Mouse (Mus musculus) right cerebral cortex, postnatal 14 days (tissue): Measurements from ENCODE around the gene Hist1h4h.
A peak's percentile ranks its signal among the peaks of the same experiment; 100 is the strongest.
"Not testable (repeated sequence)": the region's sequence is repeated elsewhere in the genome, so short reads cannot be mapped to it uniquely, and the experiment has no call there.

Source experiments
- DNase-seq: peaks from one replicate; pipeline ENCODE4 v3.0.0; 2022

The Hist1h4h gene

DNA sequence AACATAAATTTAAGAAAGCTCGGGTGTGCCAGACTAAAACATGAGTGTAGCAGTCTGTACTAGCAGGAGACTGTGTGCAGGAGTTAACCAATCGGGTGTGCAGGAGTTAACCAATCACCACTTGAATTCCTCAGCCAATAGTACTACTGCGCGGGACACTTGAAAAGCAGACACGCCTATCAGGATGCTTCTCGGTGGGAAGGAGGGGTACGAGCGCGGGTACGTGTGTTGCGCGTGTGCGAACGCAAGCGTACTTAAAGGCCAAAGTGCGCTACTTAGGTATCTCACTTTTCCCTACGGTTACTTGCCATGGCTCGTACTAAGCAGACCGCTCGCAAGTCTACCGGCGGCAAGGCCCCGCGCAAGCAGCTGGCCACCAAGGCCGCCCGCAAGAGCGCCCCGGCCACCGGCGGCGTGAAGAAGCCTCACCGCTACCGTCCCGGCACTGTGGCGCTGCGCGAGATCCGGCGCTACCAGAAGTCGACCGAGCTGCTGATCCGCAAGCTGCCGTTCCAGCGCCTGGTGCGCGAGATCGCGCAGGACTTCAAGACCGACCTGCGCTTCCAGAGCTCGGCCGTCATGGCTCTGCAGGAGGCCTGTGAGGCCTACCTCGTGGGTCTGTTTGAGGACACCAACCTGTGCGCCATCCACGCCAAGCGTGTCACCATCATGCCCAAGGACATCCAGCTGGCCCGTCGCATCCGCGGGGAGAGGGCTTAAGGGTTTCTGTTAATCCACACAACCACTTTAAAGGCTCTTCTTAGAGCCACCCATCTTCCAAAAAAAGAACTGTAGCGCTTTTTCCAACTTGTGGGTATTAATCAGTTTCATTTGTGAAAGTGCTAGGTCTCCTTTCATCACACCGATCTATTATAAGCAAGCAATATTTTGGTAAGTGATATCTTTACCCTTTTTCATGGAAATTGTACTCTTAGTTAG lies 4.6 kb downstream of the Hist1h4h start, which contains the start of gene Hist1h3g:
Gene Hist1h3g, plus strand, starts transcription at position 286 of the 939 bp plus-strand sequence.
- peak; percentile 91 for DNase-seq

DNA sequence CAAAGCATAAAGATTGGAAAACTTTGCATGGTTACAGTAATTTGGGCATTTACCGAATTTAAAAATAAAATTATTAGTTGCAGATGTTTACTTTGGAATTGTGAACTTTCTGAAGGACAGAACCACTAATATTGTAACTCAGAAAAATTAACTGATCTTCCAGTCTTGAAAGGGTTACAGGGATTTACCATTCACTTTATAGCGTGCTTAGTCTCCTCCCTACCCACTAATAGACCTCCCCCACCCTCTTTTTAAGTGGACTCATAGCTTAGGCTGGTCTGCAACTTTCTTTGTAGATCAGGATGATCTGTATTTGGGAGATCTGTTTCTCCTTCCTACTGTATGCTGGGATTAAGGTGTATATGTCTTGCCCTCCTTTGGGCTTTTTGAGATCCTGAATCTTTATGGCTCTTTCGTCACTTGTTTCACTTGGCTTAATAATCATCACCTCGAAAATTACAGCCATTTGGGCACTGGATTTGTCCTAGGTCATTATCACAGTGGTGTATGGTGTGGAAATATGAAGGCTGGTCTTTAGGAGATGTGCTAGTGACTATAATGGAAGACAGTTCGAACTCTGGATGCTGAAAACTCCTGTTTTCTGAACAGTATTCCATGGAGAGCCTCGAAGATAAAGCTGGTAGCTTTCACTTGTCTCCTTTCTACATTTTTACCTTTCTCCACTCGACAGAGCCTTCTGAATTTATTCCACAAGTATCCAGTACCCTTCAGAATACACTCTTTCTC lies 5.4 kb downstream of the Hist1h4h start:
- no peak for DNase-seq

- no peak for DNase-seq
Observed at GRCm38 (mm10) chr13:23537006-23537710, 6.3 kb downstream of the Hist1h4h start.

GRCm38 (mm10) chr13:23538249-23538648 lies 7.4 kb downstream of the Hist1h4h start:
- no peak for DNase-seq

DNA sequence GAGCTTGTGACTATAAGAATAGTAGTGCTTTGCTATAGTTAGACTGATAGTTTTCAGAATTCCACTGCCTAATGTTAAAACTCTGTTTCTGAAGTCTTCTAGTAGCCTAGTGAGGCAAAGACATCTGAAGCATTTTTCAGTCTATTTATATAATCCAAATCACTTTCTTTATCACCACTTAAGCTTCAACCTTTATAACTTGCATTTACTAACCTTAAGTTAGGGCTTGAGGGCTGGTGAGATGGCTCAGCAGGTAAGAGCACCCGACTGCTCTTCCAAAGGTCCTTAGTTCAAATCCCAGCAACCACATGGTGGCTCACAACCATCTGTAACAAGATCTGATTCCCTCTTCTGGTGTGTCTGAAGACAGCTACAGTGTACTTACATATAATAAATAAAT lies 9.0 kb downstream of the Hist1h4h start:
- not testable (repeated sequence) for DNase-seq

- no peak for DNase-seq
Observed at GRCm38 (mm10) chr13:23541497-23541896, 10.6 kb downstream of the Hist1h4h start.

GRCm38 (mm10) chr13:23542225-23542980 lies 11.6 kb downstream of the Hist1h4h start:
- not testable (repeated sequence) for DNase-seq

GRCm38 (mm10) chr13:23542999-23543607 lies 12.3 kb downstream of the Hist1h4h start, which contains the start of gene Hist1h2bh:
Gene Hist1h2bh, minus strand, starts transcription at chr13:23543392.
- DNase-seq: not testable (repeated sequence)

- DNase-seq: peak; percentile 25
Observed at GRCm38 (mm10) chr13:23543965-23544786, 13.3 kb downstream of the Hist1h4h start, which contains the start of gene Hist1h3f. Gene Hist1h3f, plus strand, starts transcription at chr13:23544052.

- DNase-seq: not testable (repeated sequence)
Observed at GRCm38 (mm10) chr13:23544787-23545120, 13.9 kb downstream of the Hist1h4h start.

DNA sequence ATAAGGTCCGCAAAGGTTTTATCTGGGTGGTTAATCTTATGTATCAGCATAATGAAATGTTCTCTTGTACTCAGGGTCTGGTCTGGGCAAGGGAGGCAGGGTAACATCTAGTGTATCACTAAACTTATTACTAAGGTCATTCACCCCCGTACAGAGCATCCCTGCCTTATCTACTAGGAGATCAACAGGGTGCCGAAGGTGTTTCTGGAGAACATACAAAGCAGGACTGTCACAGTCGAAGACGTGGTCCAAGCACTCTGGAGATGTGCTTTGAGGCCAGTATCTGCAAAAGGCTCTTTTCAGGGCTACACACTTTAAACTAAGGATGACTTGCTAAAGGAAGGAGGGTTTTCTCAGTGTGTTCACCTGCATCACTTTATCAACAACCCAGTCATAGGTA lies 15.8 kb downstream of the Hist1h4h start:
- no peak for DNase-seq

- DNase-seq: no peak
Observed at GRCm38 (mm10) chr13:23550761-23551145, 19.9 kb downstream of the Hist1h4h start.

GRCm38 (mm10) chr13:23551146-23551834 lies 20.4 kb downstream of the Hist1h4h start, which contains the start of gene Hist1h4f:
Gene Hist1h4f, minus strand, starts transcription at chr13:23551648.
- DNase-seq: peak; percentile 82

DNA sequence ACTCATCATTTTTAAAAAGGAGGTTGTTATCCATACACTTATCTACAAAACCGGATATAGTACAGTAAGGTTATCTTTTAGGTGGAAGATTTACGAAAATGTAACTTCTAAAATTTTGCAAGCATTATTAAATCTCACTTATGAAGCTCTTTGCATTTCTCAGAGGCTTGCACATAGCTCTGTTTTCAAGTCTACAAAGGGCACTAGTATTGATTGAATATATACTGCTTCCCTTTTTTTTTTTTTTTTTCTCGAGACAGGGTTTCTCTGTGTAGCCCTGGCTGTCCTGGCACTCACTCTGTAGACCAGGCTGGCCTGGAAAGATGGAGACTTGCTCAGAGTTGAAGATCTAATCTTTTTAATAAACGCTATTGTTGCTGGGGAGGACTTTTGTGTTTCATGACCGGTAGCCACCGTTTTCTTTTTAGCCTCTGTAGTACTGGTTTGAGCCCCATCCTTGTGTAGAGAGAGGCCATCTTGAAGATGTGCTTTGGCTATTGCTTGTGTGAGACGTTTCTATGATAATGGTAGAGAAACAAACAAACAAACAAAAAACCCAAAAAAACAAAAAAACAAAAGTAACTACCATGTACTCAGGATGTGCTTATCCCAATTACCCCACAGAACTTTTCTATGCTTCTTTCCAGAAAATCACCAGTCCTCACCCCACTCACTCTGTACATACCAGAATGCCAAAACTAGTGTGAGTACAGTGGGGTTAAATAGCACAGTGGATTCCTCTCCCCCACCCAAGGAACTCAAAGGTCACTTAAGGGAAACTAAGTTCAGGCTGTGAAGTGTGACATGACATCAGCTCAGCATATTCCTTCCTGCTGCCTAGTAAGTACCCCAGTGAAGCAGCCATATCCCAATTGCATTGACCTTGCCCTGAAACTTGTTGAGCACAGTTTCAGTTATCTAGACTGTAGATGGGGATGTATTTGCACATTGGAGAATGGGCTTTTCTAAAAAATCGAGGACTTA lies 21.4 kb downstream of the Hist1h4h start:
- DNase-seq: no peak

DNA sequence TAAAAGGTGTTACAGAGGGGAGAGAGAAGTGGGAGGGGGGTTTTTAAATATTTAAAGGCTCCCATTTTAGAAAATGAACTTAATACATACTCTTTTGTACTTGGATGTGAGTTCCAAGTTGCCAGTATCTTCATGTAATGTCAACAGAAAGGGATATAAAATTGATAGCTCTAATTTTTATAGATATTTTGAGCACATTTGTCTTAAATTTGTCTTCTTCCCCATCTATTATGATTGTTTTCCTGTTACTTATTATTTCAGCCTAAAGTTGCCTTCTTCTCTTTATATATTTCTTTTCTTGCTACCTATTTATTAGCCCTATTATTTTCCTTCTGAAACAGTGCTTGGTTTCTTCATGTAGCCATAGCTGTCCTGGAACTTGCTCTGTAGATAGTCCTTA lies 22.1 kb downstream of the Hist1h4h start, which contains the start of gene Hist1h1d:
Gene Hist1h1d, plus strand, starts transcription at position 301 of the 400 bp plus-strand sequence.
- DNase-seq: no peak

- no peak for DNase-seq
Observed at GRCm38 (mm10) chr13:23554393-23554792, 23.5 kb downstream of the Hist1h4h start.

DNA sequence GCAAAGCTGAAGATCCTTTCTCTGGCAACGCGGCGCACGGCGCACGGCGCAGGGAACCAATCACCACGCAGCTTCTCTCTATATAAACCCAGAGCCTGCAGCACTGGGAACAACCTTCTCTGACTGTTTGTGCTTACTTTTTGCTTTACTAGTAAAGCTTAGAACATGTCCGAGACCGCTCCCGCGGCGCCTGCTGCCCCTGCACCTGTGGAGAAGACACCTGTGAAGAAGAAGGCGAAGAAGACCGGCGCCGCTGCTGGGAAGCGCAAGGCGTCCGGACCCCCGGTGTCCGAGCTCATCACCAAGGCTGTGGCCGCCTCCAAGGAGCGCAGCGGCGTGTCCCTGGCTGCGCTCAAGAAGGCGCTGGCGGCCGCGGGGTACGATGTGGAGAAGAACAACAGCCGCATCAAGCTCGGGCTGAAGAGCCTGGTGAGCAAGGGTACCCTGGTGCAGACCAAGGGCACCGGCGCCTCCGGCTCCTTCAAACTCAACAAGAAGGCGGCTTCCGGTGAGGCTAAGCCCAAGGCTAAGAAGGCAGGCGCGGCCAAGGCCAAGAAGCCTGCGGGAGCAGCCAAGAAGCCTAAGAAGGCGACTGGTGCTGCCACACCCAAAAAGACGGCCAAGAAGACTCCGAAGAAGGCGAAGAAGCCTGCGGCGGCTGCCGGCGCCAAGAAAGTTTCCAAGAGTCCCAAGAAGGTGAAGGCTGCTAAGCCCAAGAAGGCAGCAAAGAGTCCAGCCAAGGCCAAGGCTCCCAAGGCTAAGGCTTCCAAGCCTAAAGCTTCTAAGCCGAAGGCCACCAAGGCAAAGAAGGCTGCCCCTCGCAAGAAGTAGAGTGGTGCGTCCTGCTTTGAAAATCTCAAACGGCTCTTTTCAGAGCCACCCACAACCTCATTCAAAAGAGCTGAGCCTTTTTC lies 24.3 kb downstream of the Hist1h4h start:
- DNase-seq: peak; percentile 68
